Mouse (Mus musculus) myocyte (in vitro differentiated cells): ENCODE measurements around the gene Mrpl4. TPM values are rescaled to one million over a fixed set of nuclear protein-coding genes. Genes with fewer than 3 reads are reported as not detected.

Experiments
- H3K27me3 ChIP-seq: one replicate; pipeline ENCODE4 v1.6.1; 2011; ENCODE audit not compliant: control insufficient read depth, insufficient read depth, insufficient read length
- H3K36me3 ChIP-seq: one replicate; pipeline ENCODE4 v1.6.1; 2011; ENCODE audit not compliant: control insufficient read depth, insufficient read depth
- H3K4me2 ChIP-seq: one replicate; pipeline ENCODE4 v1.6.1; 2011; ENCODE audit warnings: low read depth, control low read depth
- H3K4me3 ChIP-seq: one replicate; pipeline ENCODE4 v1.5.1; 2011; ENCODE audit warnings: mild to moderate bottlenecking, control low read depth, moderate library complexity
- H3K79me2 ChIP-seq: one replicate; pipeline ENCODE4 v1.6.1; 2011; ENCODE audit not compliant: control insufficient read depth, insufficient read depth
- H3ac ChIP-seq: one replicate; pipeline ENCODE4 v1.6.1; 2011; ENCODE audit not compliant: control insufficient read depth, insufficient read length
- CEBPB ChIP-seq: IDR thresholded peaks from 2 replicates; pipeline ENCODE4 v1.6.1; 2011; ENCODE audit warnings: mild to moderate bottlenecking, moderate library complexity; ENCODE audit not compliant: poor library complexity, insufficient read depth, severe bottlenecking
- E2F4 ChIP-seq: IDR thresholded peaks from one replicate; pipeline ENCODE4 v1.6.1; 2011; ENCODE audit warnings: mild to moderate bottlenecking, control low read depth, moderate library complexity; ENCODE audit not compliant: insufficient read depth
- MAX ChIP-seq: IDR thresholded peaks from one replicate; pipeline ENCODE4 v1.6.1; 2011; ENCODE audit warnings: low read depth, mild to moderate bottlenecking, control low read depth
- MYOD1 ChIP-seq, 3 experiments: IDR thresholded peaks; one replicate each; pipeline ENCODE4 v1.6.1; 2011; ENCODE audit warnings: control low read depth in 2 of 3, low read depth in 2 of 3, mild to moderate bottlenecking in 2 of 3, moderate library complexity in 1 of 3; ENCODE audit not compliant: insufficient read length in 2 of 3, control insufficient read depth in 1 of 3
- MYOG ChIP-seq, 3 experiments: IDR thresholded peaks; one replicate each; pipeline ENCODE4 v1.6.1; 2011; ENCODE audit warnings: control low read depth in 2 of 3, low read depth in 2 of 3, mild to moderate bottlenecking in 2 of 3; ENCODE audit not compliant: insufficient read length in 2 of 3, control insufficient read depth in 1 of 3, insufficient read depth in 1 of 3
- POLR2A ChIP-seq: IDR thresholded peaks from one replicate; pipeline ENCODE4 v1.6.1; 2011; ENCODE audit warnings: low read depth, mild to moderate bottlenecking, control low read depth, moderate library complexity; ENCODE audit not compliant: insufficient read length
- POLR2AphosphoS2 ChIP-seq: IDR thresholded peaks from one replicate; pipeline ENCODE4 v1.6.1; 2011; ENCODE audit warnings: low read depth, control low read depth; ENCODE audit not compliant: insufficient read length
- REST ChIP-seq: IDR thresholded peaks from one replicate; pipeline ENCODE4 v1.6.1; 2011; ENCODE audit warnings: mild to moderate bottlenecking, control low read depth, moderate library complexity; ENCODE audit not compliant: insufficient read depth, insufficient read length
- SRF ChIP-seq: IDR thresholded peaks from one replicate; pipeline ENCODE4 v1.6.1; 2011; ENCODE audit warnings: low read depth; ENCODE audit not compliant: control insufficient read depth, insufficient read length
- TCF12 ChIP-seq: IDR thresholded peaks from one replicate; pipeline ENCODE4 v1.6.1; 2011; ENCODE audit warnings: mild to moderate bottlenecking, control low read depth; ENCODE audit not compliant: poor library complexity, insufficient read depth, severe bottlenecking
- TCF3 ChIP-seq: IDR thresholded peaks from one replicate; pipeline ENCODE4 v1.6.1; 2011; ENCODE audit warnings: low read depth, control low read depth; ENCODE audit not compliant: insufficient read length
- USF1 ChIP-seq: IDR thresholded peaks from one replicate; pipeline ENCODE4 v1.6.1; 2011; ENCODE audit warnings: low read depth, mild to moderate bottlenecking, control low read depth, moderate library complexity
- polyA plus RNA-seq: library from polyadenylated mRNA; unstranded; fragments of >200 nt; fragmentation: generic; extraction: Trizol; gene quantifications from one replicate; pipeline ENCODE4 v1.2.1, GENCODE M21; 2012; ENCODE audit warnings: missing spikeins

Gene Mrpl4
- polyA plus RNA-seq, 1 experiment, result 110 TPM

DNA sequence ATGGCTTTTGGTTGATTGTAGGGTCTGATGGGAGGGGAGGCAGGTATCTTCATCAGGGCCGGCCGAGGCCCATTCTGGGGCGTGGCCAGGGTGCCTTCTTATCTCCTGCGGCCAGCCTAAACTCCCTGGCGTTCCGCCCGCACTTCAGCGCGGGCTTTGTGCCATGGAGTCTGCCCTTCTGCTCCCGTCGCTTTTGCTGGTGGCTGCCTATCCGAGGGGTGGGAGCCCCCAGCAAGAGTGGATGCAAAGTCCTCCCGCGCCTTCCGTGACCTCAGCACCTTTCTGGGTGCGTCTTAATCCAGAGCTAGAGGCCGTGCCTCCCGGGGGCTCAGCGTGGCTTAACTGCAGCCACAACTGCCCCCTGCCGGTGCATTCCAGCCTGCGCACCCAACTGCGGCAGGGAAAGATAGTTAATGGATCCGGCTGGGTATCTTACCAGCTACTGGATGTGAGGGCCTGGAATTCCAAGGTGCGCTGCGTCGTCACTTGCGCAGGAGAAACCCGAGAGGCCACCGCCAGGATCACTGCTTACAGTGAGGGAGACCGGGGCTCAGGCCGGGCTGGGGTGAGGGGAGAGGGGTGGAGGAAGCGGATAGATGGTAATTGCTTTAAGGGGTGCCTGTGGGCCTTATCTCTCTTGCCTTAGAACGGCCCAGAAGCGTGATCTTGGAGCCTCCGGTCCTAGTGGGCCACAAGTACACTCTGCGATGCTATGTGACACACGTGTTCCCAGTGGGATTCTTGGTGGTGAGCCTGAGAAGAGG, 26.9 kb downstream of the Mrpl4 start, which contains the start of gene Icam4:
TSS of gene Icam4 (plus strand) at position 83 of the 764 bp plus-strand sequence.
- no peaks in the 10 kb centered on the region for H3K79me2 ChIP-seq
- H3K4me2 ChIP-seq, result peak within 1 kb of the TSS; percentile 100
- peak within 1 kb of the TSS; percentile 45 for H3K4me3 ChIP-seq
- H3K36me3 ChIP-seq, result no peaks in the 10 kb centered on the region
- H3ac ChIP-seq, result no peak within 1 kb of the TSS
- H3K27me3 ChIP-seq, result peaks cover 4% of the 10 kb centered on the region
- TF ChIP-seq MYOG (IDR thresholded peaks at IDR 0.05; ENCODE audit: control insufficient read depth in 1 of 3, insufficient read depth in 1 of 3, insufficient read length in 2 of 3, low read depth in 2 of 3), result no peak
- peak in 1 of 3 experiments; percentile 12 for TF ChIP-seq MYOD1 (IDR thresholded peaks at IDR 0.05; ENCODE audit: control insufficient read depth in 1 of 3, insufficient read length in 2 of 3, low read depth in 2 of 3)

DNA sequence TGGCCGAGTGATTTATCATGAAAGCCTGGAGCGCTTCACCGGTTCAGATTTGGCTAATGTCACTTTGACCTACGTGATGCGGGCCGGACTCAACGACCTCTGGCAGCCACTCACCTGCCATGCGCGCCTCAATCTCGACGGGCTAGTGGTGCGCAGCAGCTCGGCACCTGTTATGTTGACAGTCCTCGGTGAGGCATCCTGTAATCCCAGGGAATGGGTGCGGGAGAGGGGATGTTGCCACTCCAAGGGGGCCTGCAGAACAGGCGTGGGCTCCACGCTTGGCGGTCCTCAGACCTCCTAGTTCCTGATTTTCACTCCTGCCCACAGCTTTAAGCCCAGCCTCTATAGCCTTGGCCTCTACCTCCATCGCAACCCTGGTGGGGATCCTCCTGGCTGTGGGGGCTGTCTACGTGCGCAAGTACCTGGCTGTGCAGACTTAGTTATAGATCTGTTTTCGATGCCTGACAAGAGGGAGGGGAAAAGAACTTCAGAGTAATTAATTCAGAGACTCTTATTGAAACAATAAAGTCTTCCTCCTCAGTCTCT, 27.6 kb downstream of the Mrpl4 start:
- peaks cover 4% of the 10 kb centered on the region for H3K27me3 ChIP-seq
- H3K79me2 ChIP-seq, result no peaks in the 10 kb centered on the region
- H3K4me3 ChIP-seq, result peak overlapping the region; percentile 45
- peak overlapping the region; percentile 100 for H3K4me2 ChIP-seq
- H3K36me3 ChIP-seq, result no peaks in the 10 kb centered on the region
- no peak overlapping the region for H3ac ChIP-seq
- TF ChIP-seq MYOD1 (IDR thresholded peaks at IDR 0.05; ENCODE audit: control insufficient read depth in 1 of 3, insufficient read length in 2 of 3, low read depth in 2 of 3) (no peak), TCF12 (no peak), MAX (no peak), SRF (no peak), TCF3 (no peak), USF1 (no peak), E2F4 (no peak), POLR2AphosphoS2 (no peak), MYOG (IDR thresholded peaks at IDR 0.05; ENCODE audit: control insufficient read depth in 1 of 3, insufficient read depth in 1 of 3, insufficient read length in 2 of 3, low read depth in 2 of 3) (no peak), CEBPB (no peak), POLR2A (no peak), REST (no peak)

DNA sequence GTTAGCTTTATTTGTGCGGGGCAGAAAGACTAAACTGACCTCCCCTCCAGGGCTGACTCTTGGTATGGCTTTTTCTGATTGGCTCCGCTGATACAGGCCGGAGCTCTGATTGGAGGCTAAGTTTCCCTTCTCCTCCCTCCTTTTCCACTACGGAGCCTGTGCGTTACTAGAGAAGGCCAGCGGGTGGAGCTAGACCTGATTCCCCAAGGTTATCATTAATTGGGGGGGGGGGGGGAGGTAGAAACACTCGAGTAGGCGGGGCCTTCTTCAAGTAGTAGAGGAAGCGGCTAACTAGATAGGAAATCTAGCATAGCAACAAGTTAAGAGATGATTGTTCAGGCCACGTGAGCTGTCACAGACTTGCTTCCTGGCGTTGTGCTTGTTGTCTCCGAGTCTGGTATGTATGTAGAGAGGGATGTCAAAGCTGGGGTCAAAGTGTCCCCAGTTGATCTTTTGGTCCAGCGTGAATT, 28.3 kb downstream of the Mrpl4 start:
- Histone ChIP-seq H3K4me3 (peak overlapping the region; percentile 45), H3K36me3 (no peaks in the 10 kb centered on the region), H3K27me3 (peaks cover 11% of the 10 kb centered on the region), H3ac (no peak overlapping the region), H3K79me2 (no peaks in the 10 kb centered on the region), H3K4me2 (peak overlapping the region; percentile 100)
- TF ChIP-seq USF1 (peak; percentile 33), MAX (no peak)

DNA sequence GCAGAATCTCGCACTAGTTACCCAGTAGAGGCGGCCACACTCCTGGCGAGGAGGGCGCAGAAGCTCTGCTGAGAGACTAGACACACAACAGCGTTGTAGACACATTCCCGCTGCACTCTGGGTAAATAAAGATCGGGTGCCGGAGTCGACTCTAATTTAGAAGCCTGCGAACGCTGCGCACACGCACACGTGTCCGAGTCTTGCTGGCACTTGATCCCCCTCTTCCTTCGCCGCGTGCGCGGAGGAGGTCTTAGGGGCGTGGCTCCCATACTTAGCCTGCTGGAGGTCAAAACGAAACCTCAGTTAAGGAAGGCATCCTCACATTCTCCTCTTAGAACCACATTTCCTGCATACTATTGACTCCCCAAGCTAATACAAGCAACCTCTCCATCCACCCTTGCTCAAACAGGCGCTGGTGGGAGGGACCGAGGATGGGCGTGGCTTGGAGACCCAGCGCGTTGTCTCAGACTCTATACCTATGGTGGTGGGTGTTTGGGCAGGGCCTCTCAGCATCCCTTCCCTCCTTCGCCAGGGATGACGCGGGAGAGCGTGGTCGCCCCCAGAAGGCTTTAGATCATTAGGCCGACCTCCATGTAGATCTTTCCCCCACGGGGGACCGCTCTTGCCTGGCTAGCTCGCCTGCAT, 28.8 kb downstream of the Mrpl4 start:
- Histone ChIP-seq H3K4me2 (peak overlapping the region; percentile 100), H3K79me2 (no peaks in the 10 kb centered on the region), H3ac (no peak overlapping the region), H3K4me3 (peak overlapping the region; percentile 45), H3K27me3 (peaks cover 17% of the 10 kb centered on the region), H3K36me3 (no peaks in the 10 kb centered on the region)
- TF ChIP-seq POLR2A, result peak; percentile 34
- no peak for TF ChIP-seq TCF3
- TF ChIP-seq SRF, result no peak
- no peak for TF ChIP-seq MYOD1 (IDR thresholded peaks at IDR 0.05; ENCODE audit: control insufficient read depth in 1 of 3, insufficient read length in 2 of 3, low read depth in 2 of 3)

DNA sequence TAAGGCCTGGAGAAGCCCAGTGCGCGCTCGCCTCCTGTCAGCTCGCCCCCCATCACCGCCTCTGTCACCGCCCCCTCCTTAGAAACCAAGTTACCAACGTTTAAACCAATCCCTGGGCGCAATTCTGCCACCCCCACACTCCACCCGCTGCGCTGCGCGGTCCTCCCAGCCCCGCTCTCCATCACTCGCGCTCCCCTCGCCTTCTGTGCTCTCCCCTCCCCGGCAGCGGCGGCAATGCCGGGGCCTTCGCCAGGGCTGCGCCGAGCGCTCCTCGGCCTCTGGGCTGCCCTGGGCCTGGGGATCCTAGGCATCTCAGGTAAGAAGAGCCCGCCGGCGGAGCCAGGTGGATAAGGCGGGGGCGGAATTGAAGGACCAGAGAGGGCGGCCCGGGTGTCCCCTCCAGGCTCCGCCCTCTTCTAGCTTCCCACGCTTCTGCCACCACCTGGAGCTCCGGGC, 29.4 kb downstream of the Mrpl4 start, which contains the start of gene Icam5:
TSS of gene Icam5 (plus strand) at position 178 of the 456 bp plus-strand sequence.
- H3K27me3 ChIP-seq, result peaks cover 22% of the 10 kb centered on the region
- H3K36me3 ChIP-seq, result no peaks in the 10 kb centered on the region
- H3K4me3 ChIP-seq, result peak within 1 kb of the TSS; percentile 45
- TF ChIP-seq REST, result no peak
- no peak for TF ChIP-seq MYOG (IDR thresholded peaks at IDR 0.05; ENCODE audit: control insufficient read depth in 1 of 3, insufficient read depth in 1 of 3, insufficient read length in 2 of 3, low read depth in 2 of 3)
- TF ChIP-seq TCF3, result no peak
- TF ChIP-seq CEBPB, result no peak
- TF ChIP-seq SRF, result no peak
- no peak for TF ChIP-seq USF1
- TF ChIP-seq POLR2AphosphoS2, result no peak
- no peak for TF ChIP-seq MAX
- no peak for TF ChIP-seq MYOD1 (IDR thresholded peaks at IDR 0.05; ENCODE audit: control insufficient read depth in 1 of 3, insufficient read length in 2 of 3, low read depth in 2 of 3)
- TF ChIP-seq E2F4, result no peak
- no peak for TF ChIP-seq TCF12
- TF ChIP-seq POLR2A, result no peak
- peak within 1 kb of the TSS; percentile 19 for H3ac ChIP-seq
- no peaks in the 10 kb centered on the region for H3K79me2 ChIP-seq
- peak within 1 kb of the TSS; percentile 100 for H3K4me2 ChIP-seq
